34 mouse cellular contexts compared by ENCODE assay signal in genomic region chr2:12361310-12361709, GRCm38 (mm10). TPM values are rescaled to one million over a fixed set of nuclear protein-coding genes. Genes with fewer than 3 reads are reported as not detected.
"Had no signal": no experiment of that assay in that cellular context is flagged by ENCODE, and none has a peak within 500 bp of the region (broad histone marks: within the 10 kb centered on the region; RNA-seq: fewer than 3 reads in every experiment).

No protein-coding gene starts in this region.

- H3K9ac ChIP-seq: heart, embryonic 12.5 days; heart, embryonic 13.5 days; heart, embryonic 15.5 days; hindbrain, embryonic 12.5 days; hindbrain, embryonic 13.5 days; hindbrain, embryonic 14.5 days; hindbrain, embryonic 15.5 days; intestine, embryonic 15.5 days; kidney, embryonic 15.5 days had no signal

- H3K27ac ChIP-seq: heart, embryonic 10.5 days; heart, embryonic 13.5 days; heart, embryonic 15.5 days; hindbrain, embryonic 10.5 days; hindbrain, embryonic 12.5 days; hindbrain, embryonic 13.5 days; hindbrain, embryonic 14.5 days; hindbrain, embryonic 15.5 days; hindbrain, postnatal 0 days; intestine, embryonic 15.5 days; kidney, embryonic 15.5 days; kidney, postnatal 0 days; left cerebral cortex, adult 2 months had no signal

- H3K4me1 ChIP-seq: heart, embryonic 10.5 days; heart, embryonic 12.5 days; heart, embryonic 13.5 days; heart, embryonic 15.5 days; hindbrain, embryonic 10.5 days; hindbrain, embryonic 12.5 days; hindbrain, embryonic 13.5 days; hindbrain, embryonic 15.5 days; intestine, embryonic 15.5 days; kidney, embryonic 15.5 days had no signal

- H3K4me3 ChIP-seq: heart, embryonic 10.5 days; heart, embryonic 12.5 days; heart, embryonic 13.5 days; heart, embryonic 15.5 days; hindbrain, embryonic 10.5 days; hindbrain, embryonic 12.5 days; hindbrain, embryonic 13.5 days; hindbrain, embryonic 15.5 days; intestine, embryonic 15.5 days; kidney, embryonic 15.5 days; left cerebral cortex, adult 2 months had no signal

- H3K4me2 ChIP-seq: heart, embryonic 12.5 days; heart, embryonic 13.5 days; heart, embryonic 15.5 days; hindbrain, embryonic 12.5 days; hindbrain, embryonic 13.5 days; hindbrain, embryonic 14.5 days; hindbrain, embryonic 15.5 days; intestine, embryonic 15.5 days; kidney, embryonic 15.5 days had no signal

- ATAC-seq: hindbrain, embryonic 16.5 days; hindbrain, postnatal 0 days; inflammation-experienced regulatory T-cells, adult 6 months; intestine, embryonic 15.5 days; intestine, embryonic 16.5 days; intestine, postnatal 0 days had no signal

- DNase-seq: heart, postnatal 10 days; heart, postnatal 14 days; heart, postnatal 36 days; heart, postnatal 4 days; kidney, adult 11 months; kidney, adult 18-20 months; kidney, adult 2 months; kidney, adult 8-10 months; kidney, adult 9 months; kidney, postnatal 10 days; kidney, postnatal 14 days; kidney, postnatal 25 days; kidney, postnatal 36 days; kidney, postnatal 4 days; layer of hippocampus, adult 9-11 months; layer of hippocampus, postnatal 36 days had no signal

- H3K9me3 ChIP-seq: heart, embryonic 10.5 days; heart, embryonic 12.5 days; heart, embryonic 15.5 days; hindbrain, embryonic 10.5 days; hindbrain, embryonic 12.5 days; hindbrain, embryonic 13.5 days; hindbrain, embryonic 15.5 days; intestine, embryonic 15.5 days; kidney, embryonic 15.5 days had no signal

- H3K36me3 ChIP-seq: intestine, embryonic 15.5 days had no signal

- H3K27me3 ChIP-seq: heart, embryonic 12.5 days; heart, embryonic 13.5 days; heart, embryonic 15.5 days; hindbrain, embryonic 12.5 days; hindbrain, embryonic 13.5 days; hindbrain, embryonic 15.5 days; intestine, embryonic 15.5 days; kidney, embryonic 15.5 days had no signal

RNA-seq across cellular contexts. Expression of gene Itga8, which starts 59.6 kb away (rescaled TPM):
- polyA plus RNA-seq: inflammation-experienced regulatory T-cells, adult 6 months had no signal
